Comparison of ENCODE assay signal across 26 mouse cellular contexts in genomic region chr6:108244571-108244970, GRCm38 (mm10).
"Had no signal": no experiment of that assay in that cellular context is flagged by ENCODE, and none has a peak within 500 bp of the region (broad histone marks: within the 10 kb centered on the region; RNA-seq: fewer than 3 reads in every experiment).

No protein-coding gene starts in this region.

- H3K27ac ChIP-seq: heart, adult 2 months; heart, embryonic 13.5 days; heart, embryonic 15.5 days; hindbrain, embryonic 13.5 days; hindbrain, embryonic 15.5 days; hindbrain, postnatal 0 days; kidney, embryonic 15.5 days; kidney, postnatal 0 days; limb, embryonic 13.5 days; limb, embryonic 15.5 days; liver, embryonic 12.5 days; liver, embryonic 14.5 days had no signal

- H3K4me3 ChIP-seq: heart, adult 2 months; heart, embryonic 13.5 days; heart, embryonic 15.5 days; hindbrain, embryonic 13.5 days; hindbrain, embryonic 15.5 days; kidney, embryonic 15.5 days; limb, embryonic 13.5 days; limb, embryonic 15.5 days; liver, embryonic 12.5 days had no signal

- ATAC-seq: hindbrain, postnatal 0 days; intestine, embryonic 16.5 days; liver, embryonic 12.5 days had no signal

- DNase-seq: gastrocnemius, postnatal 14 days; gastrocnemius, postnatal 36 days; heart, adult 11 months; heart, postnatal 14 days; heart, postnatal 36 days; kidney, adult 11 months; kidney, adult 2 months; kidney, adult 9 months; kidney, postnatal 14 days; kidney, postnatal 36 days; layer of hippocampus, adult 9-11 months; layer of hippocampus, postnatal 36 days; left cerebral cortex, postnatal 4 days had no signal
